Mouse (Mus musculus) thymus, postnatal 4 days (tissue): ENCODE results near the gene St6galnac3.
A peak's percentile ranks its signal among the peaks of the same experiment; 100 is the strongest.

Experiments
- DNase-seq: peaks from one replicate; pipeline ENCODE4 v3.0.0; 2021

St6galnac3 gene

GRCm38 (mm10) chr3:153689793-153690291 lies 35.1 kb downstream of the St6galnac3 start:
- no peak for DNase-seq

GRCm38 (mm10) chr3:153687896-153688295 lies 37.1 kb downstream of the St6galnac3 start:
- no peak for DNase-seq

GRCm38 (mm10) chr3:153684909-153685308 lies 40.1 kb downstream of the St6galnac3 start:
- DNase-seq, result no peak

GRCm38 (mm10) chr3:153682303-153682702 lies 42.7 kb downstream of the St6galnac3 start:
- DNase-seq, result no peak

GRCm38 (mm10) chr3:153681720-153682119 lies 43.3 kb downstream of the St6galnac3 start:
- DNase-seq, result no peak

GRCm38 (mm10) chr3:153675832-153676231 lies 49.1 kb downstream of the St6galnac3 start:
- DNase-seq, result no peak

- peak; percentile 74 for DNase-seq
Observed at GRCm38 (mm10) chr3:153675073-153675472, 49.9 kb downstream of the St6galnac3 start.

GRCm38 (mm10) chr3:153674359-153674758 lies 50.6 kb downstream of the St6galnac3 start:
- DNase-seq, result no peak

- no peak for DNase-seq
Observed at GRCm38 (mm10) chr3:153673451-153673850, 51.5 kb downstream of the St6galnac3 start.

- DNase-seq, result no peak
Observed at GRCm38 (mm10) chr3:153670953-153671674, 53.9 kb downstream of the St6galnac3 start.

- DNase-seq, result no peak
Observed at GRCm38 (mm10) chr3:153669737-153670435, 55.1 kb downstream of the St6galnac3 start.

- no peak for DNase-seq
Observed at GRCm38 (mm10) chr3:153669329-153669728, 55.6 kb downstream of the St6galnac3 start.

GRCm38 (mm10) chr3:153668447-153669290 lies 56.3 kb downstream of the St6galnac3 start:
- no peak for DNase-seq

- no peak for DNase-seq
Observed at GRCm38 (mm10) chr3:153664696-153665095, 60.3 kb downstream of the St6galnac3 start.

- DNase-seq, result no peak
Observed at GRCm38 (mm10) chr3:153663841-153664427, 61.0 kb downstream of the St6galnac3 start.

- DNase-seq, result no peak
Observed at GRCm38 (mm10) chr3:153662796-153663195, 62.2 kb downstream of the St6galnac3 start.

- DNase-seq, result no peak
Observed at GRCm38 (mm10) chr3:153661927-153662326, 63.0 kb downstream of the St6galnac3 start.

GRCm38 (mm10) chr3:153659575-153660168 lies 65.3 kb downstream of the St6galnac3 start:
- DNase-seq, result no peak

GRCm38 (mm10) chr3:153658051-153658777 lies 66.8 kb downstream of the St6galnac3 start:
- DNase-seq, result peak; percentile 79

- DNase-seq, result peak; percentile 62
Observed at GRCm38 (mm10) chr3:153655071-153655470, 69.9 kb downstream of the St6galnac3 start.

GRCm38 (mm10) chr3:153652850-153653249 lies 72.1 kb downstream of the St6galnac3 start:
- no peak for DNase-seq

- no peak for DNase-seq
Observed at GRCm38 (mm10) chr3:153648713-153649112, 76.3 kb downstream of the St6galnac3 start.
